Mouse (Mus musculus) olfactory bulb, adult 2 months (tissue): Measurements from ENCODE around the gene Olfr1423.

Experiments used
- CTCF ChIP-seq: fragments of 200-500 bp; IDR thresholded peaks from 2 replicates; pipeline ENCODE4 v1.5.1; 2012; ENCODE audit warnings: low read depth, mild to moderate bottlenecking, low read length, moderate library complexity; ENCODE audit not compliant: insufficient read depth
- POLR2A ChIP-seq: fragments of 200-500 bp; IDR thresholded peaks from 2 replicates; pipeline ENCODE4 v1.6.1; 2012; ENCODE audit warnings: mild to moderate bottlenecking, low read depth, low read length, moderate library complexity; ENCODE audit not compliant: insufficient read depth

DNA sequence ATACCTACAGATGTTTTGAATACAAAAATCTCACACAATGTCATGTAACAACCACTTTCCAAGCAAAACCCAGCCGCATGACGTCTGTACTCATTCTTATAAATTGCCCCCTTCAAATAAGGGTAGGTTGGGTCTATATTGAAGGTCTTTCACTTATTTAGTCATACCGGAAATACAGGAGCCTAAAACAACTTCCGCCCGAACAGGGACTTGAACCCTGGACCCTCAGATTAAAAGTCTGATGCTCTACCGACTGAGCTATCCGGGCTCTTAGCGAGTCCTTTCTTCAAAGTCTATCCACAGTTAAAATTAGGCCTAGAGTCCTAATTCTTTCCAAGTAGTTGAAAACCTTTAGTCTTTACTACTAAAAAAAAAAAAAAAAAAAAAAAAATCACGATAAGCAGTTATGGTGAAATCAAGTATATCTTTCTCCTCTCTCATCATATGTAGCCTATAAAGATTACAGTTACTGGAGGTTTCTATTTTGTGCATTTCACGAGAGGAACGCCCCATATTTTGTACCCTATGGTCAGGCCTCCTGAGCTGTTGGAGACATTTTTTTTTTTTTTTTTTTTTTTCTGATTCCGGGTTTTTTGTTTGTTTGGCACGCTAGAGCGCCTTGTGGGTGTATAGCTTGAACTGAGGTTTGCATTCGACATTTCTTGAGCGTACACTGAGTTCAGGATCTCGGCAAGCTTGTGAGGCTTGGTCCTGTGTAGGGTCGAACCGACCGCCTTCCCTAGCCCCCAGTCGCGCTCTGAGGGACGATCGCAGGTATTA, 31.4 kb downstream of the Olfr1423 start:
- TF ChIP-seq POLR2A (no peak), CTCF (no peak)
